Mouse (Mus musculus) gastrocnemius, postnatal 36 days (tissue): ENCODE measurements around the gene Kif1a. TPM values are rescaled to one million over a fixed set of nuclear protein-coding genes. Genes with fewer than 3 reads are reported as not detected.

ENCODE experiments used
- DNase-seq, 2 experiments: peaks; one replicate each; pipeline ENCODE4 v3.0.0; 2022
- intact Hi-C: fragments of 180-260 bp; cut with DNase I; formaldehyde crosslinking; loops from one replicate; pipeline ENCODE4 v1.15.1; 2025
- total RNA-seq, 2 experiments: library from RNA; stranded (reverse); gene quantifications; 2 replicates each; pipeline ENCODE4 v1.2.3; 2021

The Kif1a gene
- total RNA-seq, 2 experiments from 2014 or later, result 0.64 to 1.6 TPM

GRCm38 (mm10) chr1:93033989-93034388 is 67.8 kb downstream of the Kif1a start:
- intact Hi-C loops, result no loop called here

DNA sequence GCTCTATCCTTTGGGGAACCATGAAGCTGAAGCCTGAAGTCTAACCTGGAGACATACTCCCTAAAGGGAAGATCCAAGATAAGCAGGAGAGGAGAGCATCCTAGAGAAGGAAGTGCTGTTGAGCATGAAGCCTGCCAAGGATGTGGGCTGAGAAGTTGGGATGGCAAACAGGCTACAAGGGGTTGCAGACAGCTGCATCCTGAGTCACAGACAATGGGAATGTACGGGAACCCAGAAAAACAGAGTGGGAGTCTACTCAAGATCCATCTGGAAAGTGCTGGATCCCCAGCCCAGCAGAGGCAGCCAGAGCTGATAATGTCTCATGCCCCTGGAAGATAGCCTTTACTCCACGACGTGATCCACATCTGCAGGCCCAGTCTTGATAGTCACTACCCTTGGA is 70.6 kb downstream of the Kif1a start:
- intact Hi-C loops, result no loop called here
- no peak for DNase-seq

More at GRCm38 (mm10) chr1:93033989-93034388, 67.8 kb downstream of the Kif1a start:
- DNase-seq, result no peak

- intact Hi-C loops, result no loop called here
- no peak for DNase-seq
Measured at GRCm38 (mm10) chr1:93030060-93030459, 71.7 kb downstream of the Kif1a start.

- intact Hi-C loops, result no loop called here
- no peak for DNase-seq
Measured at GRCm38 (mm10) chr1:93029387-93029786, 72.4 kb downstream of the Kif1a start.

- intact Hi-C loops, result no loop called here
- DNase-seq, result no peak
Measured at GRCm38 (mm10) chr1:93026600-93026999, 75.2 kb downstream of the Kif1a start.

GRCm38 (mm10) chr1:93020602-93021001 is 81.1 kb downstream of the Kif1a start:
- DNase-seq, result no peak
- intact Hi-C loops, result no loop called here

DNA sequence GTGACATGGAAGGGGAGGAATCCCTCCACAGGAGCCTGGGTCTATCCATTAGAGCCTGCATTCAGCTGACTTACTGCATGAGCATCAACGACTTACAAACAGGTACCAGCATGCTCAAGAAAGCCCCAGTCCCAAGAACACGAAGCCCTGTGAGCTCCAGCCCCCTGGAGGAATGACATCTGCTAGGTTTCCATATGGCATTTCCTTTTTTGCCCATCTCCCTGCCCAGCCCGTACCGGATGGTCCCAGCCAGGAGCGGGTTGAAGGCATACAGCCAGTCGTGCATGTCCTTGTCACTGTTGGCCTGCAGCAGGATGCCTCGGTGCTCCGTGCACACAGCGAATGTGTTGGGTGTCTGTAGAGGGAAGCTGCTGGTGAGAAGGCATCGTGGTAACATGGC is 83.0 kb downstream of the Kif1a start:
- intact Hi-C loops, result no loop called here
- no peak for DNase-seq

- intact Hi-C loops, result no loop called here
- no peak for DNase-seq
Measured at GRCm38 (mm10) chr1:93015136-93015535, 86.6 kb downstream of the Kif1a start.

GRCm38 (mm10) chr1:93014460-93014859 is 87.3 kb downstream of the Kif1a start:
- intact Hi-C loops, result no loop called here
- peak; percentile 60 to 63 for DNase-seq

- DNase-seq, result no peak
- intact Hi-C loops, result no loop called here
Measured at GRCm38 (mm10) chr1:93013367-93013766, 88.4 kb downstream of the Kif1a start.

DNA sequence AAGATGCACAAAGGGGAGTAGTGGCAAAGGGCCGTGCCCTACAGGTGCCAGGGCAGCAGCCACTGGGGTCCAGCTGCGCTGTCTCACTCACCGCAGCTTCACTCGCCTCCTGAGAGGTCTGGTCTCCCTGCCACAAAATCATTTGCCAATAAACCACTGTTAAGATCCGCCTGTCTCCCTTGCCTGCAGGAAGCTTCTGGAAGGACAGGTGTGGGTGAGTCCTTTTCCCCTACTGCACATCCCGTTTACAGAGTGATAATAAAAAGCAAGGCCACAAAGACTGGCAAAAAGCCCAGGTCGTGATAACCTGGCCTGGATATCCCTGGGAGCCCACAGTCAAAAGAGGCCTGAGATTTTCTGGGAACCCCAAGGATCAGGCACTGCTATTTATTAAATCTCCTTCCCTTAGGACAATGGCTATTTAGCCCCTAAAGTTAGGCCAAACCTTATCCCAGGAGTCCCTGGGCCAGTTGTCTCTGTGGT is 89.6 kb downstream of the Kif1a start:
- intact Hi-C loops, result no loop called here
- no peak for DNase-seq

DNA sequence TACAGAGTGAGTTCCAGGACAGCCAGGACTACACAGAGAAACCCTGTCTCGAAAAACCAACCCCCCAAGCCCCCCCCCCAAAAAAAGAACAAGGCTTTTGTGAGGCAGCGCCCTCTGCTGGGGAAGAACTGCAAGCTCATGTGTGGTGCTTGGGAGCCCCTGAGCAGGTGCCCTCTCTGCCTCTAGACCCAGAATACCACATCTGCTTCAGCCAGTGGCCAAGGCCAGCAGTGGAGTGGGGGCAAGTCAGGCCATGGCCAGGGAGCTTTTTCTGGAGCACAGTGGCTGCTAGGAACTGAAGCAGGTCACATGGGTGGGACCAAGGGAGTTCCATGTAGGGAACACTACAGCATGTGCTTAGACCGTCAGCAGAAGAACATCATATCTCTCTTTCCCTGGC is 91.0 kb downstream of the Kif1a start:
- DNase-seq, result no peak
- intact Hi-C loops, result loop anchor here (2.0 kb wide), 1 partner anchor 54 kb away; no protein-coding TSS in a partner anchor

DNA sequence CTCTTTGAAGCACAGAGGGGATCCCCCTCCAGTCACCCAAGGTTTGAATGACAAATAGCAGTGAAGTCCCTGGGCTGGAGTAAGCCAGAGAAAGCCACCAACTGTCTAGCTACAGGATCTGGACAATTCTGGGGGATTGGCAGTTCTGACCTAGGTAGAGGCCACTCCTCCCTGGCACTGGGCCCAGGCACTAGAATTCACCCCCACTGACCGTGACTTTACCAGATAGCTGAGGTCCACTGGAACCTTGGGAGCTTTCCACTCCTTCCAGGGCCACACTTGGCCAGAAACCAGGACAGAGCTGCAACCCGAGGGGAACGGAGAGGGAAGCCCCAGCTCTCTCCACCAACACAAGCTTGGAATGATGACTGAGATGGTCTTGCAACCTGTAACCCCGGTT is 92.6 kb downstream of the Kif1a start:
- intact Hi-C loops, result no loop called here
- no peak for DNase-seq

DNA sequence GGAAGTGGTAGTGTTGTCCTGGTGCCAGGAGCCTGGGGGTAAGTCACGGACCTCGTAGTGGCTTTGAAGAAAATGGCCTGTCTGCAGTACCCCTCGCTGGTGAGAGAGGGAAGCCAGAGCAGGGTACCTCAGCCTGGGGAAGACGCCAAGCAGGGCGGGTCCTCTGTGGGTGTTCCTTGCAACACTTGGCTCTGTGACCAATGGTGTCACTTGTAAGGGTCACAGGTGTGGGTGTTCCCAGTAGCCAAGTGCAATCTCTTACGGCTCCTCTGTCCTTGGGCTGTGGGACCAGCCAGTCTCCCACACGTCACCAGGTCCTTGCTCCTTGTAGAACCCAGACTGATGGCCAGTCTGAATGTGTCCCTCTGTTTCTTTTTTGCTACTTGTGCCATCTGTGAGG is 95.7 kb downstream of the Kif1a start, which contains the start of gene Aqp12:
TSS of gene Aqp12 (plus strand) at position 274 of the 400 bp plus-strand sequence.
- intact Hi-C loops, result no loop called here
- no peak for DNase-seq

- intact Hi-C loops, result no loop called here
Measured at GRCm38 (mm10) chr1:92992880-92993279, 108.9 kb downstream of the Kif1a start.

DNA sequence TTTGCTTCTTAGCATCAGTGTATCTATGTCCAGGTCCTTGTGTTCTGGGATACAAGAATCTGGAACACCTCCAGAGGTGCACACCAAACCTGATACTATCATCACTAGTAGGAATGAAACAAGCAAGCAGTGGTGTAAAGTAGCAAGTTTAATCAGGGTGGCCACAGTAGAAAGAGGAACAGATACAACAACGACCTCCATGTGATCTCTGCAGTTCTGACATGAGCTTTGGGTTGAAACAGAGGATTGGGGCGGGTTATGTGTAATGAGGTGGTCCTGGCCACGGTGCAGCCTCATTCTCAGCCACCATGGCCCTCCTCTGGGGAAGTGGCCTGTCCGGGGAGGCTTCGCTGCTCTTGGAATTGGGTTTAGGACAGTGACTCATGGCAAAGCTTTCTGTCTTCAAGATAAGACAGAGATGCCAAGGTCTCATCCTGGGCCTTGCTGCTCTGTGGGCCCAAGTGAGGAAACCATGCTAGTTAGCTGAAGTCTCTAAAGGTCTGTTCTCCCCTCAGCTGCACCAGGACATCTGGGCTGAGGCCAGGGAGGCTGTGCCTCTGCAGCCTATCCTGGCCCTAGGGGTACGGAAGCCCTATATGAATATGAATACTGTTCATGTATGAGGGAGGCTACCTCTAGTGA is 109.4 kb downstream of the Kif1a start:
- intact Hi-C loops, result no loop called here
- DNase-seq, result no peak

More at GRCm38 (mm10) chr1:92992880-92993279, 108.9 kb downstream of the Kif1a start:
- DNase-seq, result no peak

DNA sequence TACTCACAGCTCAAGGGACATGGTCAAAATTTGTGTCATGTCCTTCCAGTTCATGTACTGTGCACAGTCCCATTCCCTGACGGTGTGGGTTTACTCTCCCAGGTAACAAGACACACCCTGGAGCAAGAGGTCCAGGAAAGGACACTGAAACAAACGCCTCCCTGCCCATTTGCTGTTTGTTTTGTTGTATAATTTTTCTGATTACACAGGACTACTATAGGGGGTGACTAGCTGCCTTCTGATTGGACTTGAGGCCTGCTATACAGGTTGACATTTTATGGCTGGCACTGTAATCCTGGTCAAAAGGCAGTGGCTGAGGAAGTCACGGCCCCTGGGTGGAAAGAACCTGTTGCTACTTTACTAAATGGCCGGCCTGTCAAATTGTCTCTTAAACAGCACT is 111.9 kb downstream of the Kif1a start:
- DNase-seq, result peak in 1 of 2 experiments; percentile 2
- intact Hi-C loops, result no loop called here

- intact Hi-C loops, result no loop called here
- peak in 1 of 2 experiments; percentile 4 for DNase-seq
Measured at GRCm38 (mm10) chr1:92988894-92989293, 112.9 kb downstream of the Kif1a start.

- no peak for DNase-seq
- intact Hi-C loops, result no loop called here
Measured at GRCm38 (mm10) chr1:92984999-92985398, 116.8 kb downstream of the Kif1a start.

GRCm38 (mm10) chr1:92982931-92983605 is 118.7 kb downstream of the Kif1a start:
- intact Hi-C loops, result no loop called here
- DNase-seq, result no peak

DNA sequence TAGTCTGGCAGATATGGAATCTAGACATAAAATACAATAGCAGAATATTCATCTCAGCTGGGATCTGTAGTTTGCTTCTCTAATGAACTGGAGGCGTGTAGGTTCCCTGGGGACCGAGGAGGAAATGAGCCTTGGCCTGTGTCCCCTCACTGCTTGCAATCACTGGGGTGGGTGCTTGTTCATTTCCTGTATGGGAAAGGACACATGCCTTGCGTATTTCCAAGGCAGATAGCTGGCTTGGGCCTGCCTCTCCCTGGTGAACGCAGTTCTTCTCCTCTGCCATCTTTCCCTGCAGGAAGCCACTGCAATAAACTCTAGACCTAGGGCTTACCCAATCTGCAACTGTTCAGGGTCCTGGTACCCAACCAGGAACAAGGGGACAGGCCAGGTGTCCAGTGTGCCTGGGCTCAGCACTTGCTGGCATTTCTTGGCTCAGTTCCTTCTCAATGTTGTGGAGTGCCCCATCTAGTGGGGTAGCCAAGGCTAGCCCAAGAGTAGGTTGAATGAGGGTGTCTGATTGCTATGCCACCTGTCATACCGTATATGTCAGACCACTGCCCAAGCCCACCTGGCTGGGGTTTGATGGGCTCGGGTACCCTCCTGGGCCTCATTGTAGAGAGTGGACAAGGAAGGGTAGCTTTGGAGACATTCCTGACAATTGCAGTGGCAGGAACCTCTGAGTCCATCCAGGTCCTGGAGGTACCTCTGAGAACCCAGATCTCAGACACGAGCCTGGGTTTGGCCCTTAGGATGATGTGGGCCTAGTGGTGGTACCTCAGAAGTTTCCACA is 120.5 kb downstream of the Kif1a start:
- peak; percentile 26 to 48 for DNase-seq
- intact Hi-C loops, result no loop called here
